Mouse (Mus musculus): ENCODE results near the gene Rgs10.
"Not testable (repeated sequence)": the region's sequence is repeated elsewhere in the genome, so short reads cannot be mapped to it uniquely, and the experiment has no call there.

The Rgs10 gene

GRCm38 (mm10) chr7:128344928-128345653 is 73.5 kb downstream of the Rgs10 start:
- peak; percentile 66 to 80 for DNase-seq (ENCODE audit: low spot score in 2 of 2)

GRCm38 (mm10) chr7:128344488-128344887 is 74.1 kb downstream of the Rgs10 start:
- no peak for DNase-seq (ENCODE audit: low spot score in 2 of 2)

GRCm38 (mm10) chr7:128342691-128343090 is 75.9 kb downstream of the Rgs10 start:
- DNase-seq (ENCODE audit: low spot score in 2 of 2), result not testable (repeated sequence)

GRCm38 (mm10) chr7:128340321-128340720 is 78.2 kb downstream of the Rgs10 start:
- not testable (repeated sequence) for DNase-seq (ENCODE audit: low spot score in 2 of 2)

GRCm38 (mm10) chr7:128332896-128333295 is 85.7 kb downstream of the Rgs10 start:
- DNase-seq (ENCODE audit: low spot score in 2 of 2), result no peak

- no peak for DNase-seq (ENCODE audit: low spot score in 2 of 2)
Observed at GRCm38 (mm10) chr7:128330981-128331380, 87.6 kb downstream of the Rgs10 start.

GRCm38 (mm10) chr7:128324977-128325376 is 93.6 kb downstream of the Rgs10 start:
- peak in 1 of 2 experiments; percentile 9 for DNase-seq (ENCODE audit: low spot score in 2 of 2)

Measured in urinary bladder, postnatal 4 days (tissue).